Mouse (Mus musculus) midbrain, embryonic 11.5 days (tissue): ENCODE results near the gene Rps11. TPM values are rescaled to one million over a fixed set of nuclear protein-coding genes. Genes with fewer than 3 reads are reported as not detected.

Source experiments
- ATAC-seq: fragments of 200-750 bp; cut with Nextera tagmentation; 2 replicates; pipeline ENCODE4 v1.8.0; 2017; ENCODE audit warnings: moderate TSS enrichment, moderate library complexity; ENCODE audit not compliant: low FRiP score
- DNase-seq: peaks from one replicate; pipeline ENCODE4 v3.0.0; 2015; ENCODE audit warnings: low spot score; ENCODE audit errors: missing footprints
- H3K27ac ChIP-seq: fragments of 300-500 bp; sonication (generic); 2 replicates; pipeline ENCODE4 v1.5.1; 2014; ENCODE audit warnings: low read depth, low read length
- H3K27me3 ChIP-seq: fragments of 300-500 bp; sonication (generic); 2 replicates; pipeline ENCODE4 v1.6.1; 2014; ENCODE audit warnings: mild to moderate bottlenecking, low read length, moderate library complexity, mixed read lengths; ENCODE audit not compliant: control insufficient read depth, insufficient read depth
- H3K36me3 ChIP-seq: fragments of 300-500 bp; sonication (generic); 2 replicates; pipeline ENCODE4 v1.6.1; 2014; ENCODE audit warnings: mild to moderate bottlenecking, low read length, moderate library complexity, mixed read lengths; ENCODE audit not compliant: control insufficient read depth, insufficient read depth
- H3K4me1 ChIP-seq: fragments of 300-500 bp; sonication (generic); 2 replicates; pipeline ENCODE4 v1.6.1; 2014; ENCODE audit warnings: low read length; ENCODE audit not compliant: control insufficient read depth, insufficient read depth
- H3K4me2 ChIP-seq: fragments of 300-500 bp; sonication (generic); 2 replicates; pipeline ENCODE4 v1.6.1; 2014; ENCODE audit warnings: mild to moderate bottlenecking, moderate library complexity
- H3K4me3 ChIP-seq: fragments of 300-500 bp; sonication (generic); 2 replicates; pipeline ENCODE4 v1.5.1; 2014; ENCODE audit warnings: low read depth, low read length
- H3K9ac ChIP-seq: fragments of 300-500 bp; sonication (generic); 2 replicates; pipeline ENCODE4 v1.6.1; 2014; ENCODE audit warnings: low read length
- H3K9me3 ChIP-seq: fragments of 300-500 bp; sonication (generic); 2 replicates; pipeline ENCODE4 v1.6.1; 2016; ENCODE audit warnings: low read length; ENCODE audit not compliant: control insufficient read depth
- WGBS: fragments of 180-500 bp; shearing (Covaris S2); extraction: QIAGEN DNeasy Blood & Tissue Kit; methylation state at CpG from one replicate; pipeline ENCODE4 v1.1.7; 2014; 5-methylcytosine and 5-hydroxymethylcytosine counted together
- polyA plus RNA-seq: library from polyadenylated mRNA; unstranded; fragments of >200 nt; fragmentation: Nextera tagmentation; extraction: Ambion mirVana; gene quantifications from 2 replicates; pipeline ENCODE4 v1.2.1, GENCODE M21; 2014

The Rps11 gene
- polyA plus RNA-seq, 1 experiment from 2014 or later = 1,392 TPM

DNA sequence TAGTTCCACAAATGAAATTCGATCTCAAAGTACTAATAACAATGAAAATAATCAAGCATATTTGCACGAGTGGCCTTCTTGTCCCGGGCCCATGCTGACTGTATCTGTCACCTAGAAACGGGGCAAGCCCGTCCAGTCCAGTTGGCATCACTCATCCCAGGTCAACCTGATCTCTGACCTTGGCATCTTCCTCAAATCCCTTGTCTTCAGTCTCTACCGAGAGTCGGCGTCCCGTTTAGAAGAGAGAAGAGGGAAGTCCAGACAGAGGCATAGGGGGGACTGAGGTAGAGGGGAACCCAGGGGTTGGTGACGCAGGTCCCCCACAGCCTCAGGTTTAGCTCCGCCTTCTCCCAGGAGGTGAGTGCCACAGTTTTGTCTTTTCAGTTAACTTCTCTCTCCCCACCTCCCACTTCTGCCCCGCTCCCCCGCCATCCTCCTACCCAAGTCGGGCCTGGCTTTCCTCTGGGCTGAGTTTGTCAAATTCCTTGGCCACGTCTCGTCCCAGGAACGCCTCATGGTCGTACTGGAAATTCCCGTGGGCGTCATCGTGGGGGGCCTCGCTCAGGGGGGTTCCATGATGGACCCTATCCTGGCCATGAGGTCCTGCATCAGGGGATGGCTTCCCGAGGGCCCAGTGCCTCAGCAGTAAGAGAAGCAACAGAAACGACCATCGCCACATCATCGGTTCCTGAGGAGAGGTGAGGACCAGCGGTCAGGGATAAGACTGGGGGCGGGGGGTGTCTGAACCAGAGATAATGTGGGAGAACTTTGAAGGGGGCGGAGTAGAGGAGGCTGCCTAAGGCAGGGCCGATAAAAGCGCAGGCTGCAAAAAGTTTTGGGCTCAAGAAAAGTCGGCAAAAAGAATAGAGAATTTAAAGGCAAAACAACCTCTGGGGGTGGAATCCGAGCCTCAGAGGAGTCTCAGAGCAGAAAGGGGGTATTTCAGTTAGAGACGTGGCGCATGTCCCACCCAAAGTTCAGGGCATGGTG lies 32.9 kb downstream of the Rps11 start:
- H3K4me1 ChIP-seq = peaks cover 9% of the 10 kb centered on the region
- H3K4me3 ChIP-seq = peak overlapping the region; percentile 44
- H3K27me3 ChIP-seq = no peaks in the 10 kb centered on the region; the same call in 1 of the 2 replicates
- DNase-seq = peak; percentile 88
- H3K9me3 ChIP-seq = no peaks in the 10 kb centered on the region
- peak; percentile 36 for ATAC-seq
- 15% methylated on average over 35 of the region's 35 CpGs for WGBS
- no peaks in the 10 kb centered on the region; the same call in 1 of the 2 replicates for H3K36me3 ChIP-seq
- H3K9ac ChIP-seq = peak overlapping the region; percentile 56
- no peak overlapping the region for H3K27ac ChIP-seq
- H3K4me2 ChIP-seq = peak overlapping the region; percentile 64

DNA sequence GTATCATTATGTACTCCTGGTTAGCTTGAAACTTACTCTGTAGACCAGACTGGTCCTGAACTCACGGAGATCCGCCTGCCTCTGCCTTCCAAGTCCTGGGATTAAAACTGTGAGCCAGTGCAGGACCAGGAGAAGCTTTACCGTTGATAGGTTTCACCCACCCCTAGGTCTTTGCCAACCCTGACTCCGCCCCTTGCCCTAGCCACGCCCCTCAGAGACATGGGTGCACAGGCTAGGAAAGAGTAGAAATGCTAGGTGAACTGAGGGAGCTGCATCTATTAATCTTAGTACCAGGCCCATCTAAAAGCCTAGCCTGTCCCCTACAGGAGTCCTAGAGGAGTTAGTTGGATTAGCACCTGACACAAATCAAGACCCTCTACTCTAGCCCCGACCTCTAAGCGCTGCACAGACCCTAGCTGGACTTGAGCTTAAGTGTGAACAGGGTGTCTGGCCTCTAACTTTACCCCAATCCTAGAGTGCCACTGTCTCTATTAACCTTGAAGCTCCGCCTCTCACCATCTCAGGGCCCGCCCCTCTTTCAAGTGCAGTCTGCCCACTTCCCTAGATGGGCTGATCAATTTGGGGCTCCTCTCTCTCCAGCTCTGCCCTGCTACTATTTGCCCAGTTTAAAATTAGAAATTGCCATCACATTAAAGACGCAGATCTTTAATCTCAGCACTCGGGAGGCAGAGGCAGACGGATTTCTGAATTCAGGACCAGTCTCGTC lies 33.8 kb downstream of the Rps11 start:
- Histone ChIP-seq H3K4me1 (peaks cover 9% of the 10 kb centered on the region), H3K27me3 (no peaks in the 10 kb centered on the region; the same call in 1 of the 2 replicates), H3K4me3 (no peak overlapping the region), H3K27ac (no peak overlapping the region), H3K4me2 (no peak overlapping the region), H3K9me3 (no peaks in the 10 kb centered on the region), H3K9ac (no peak overlapping the region), H3K36me3 (peaks cover 3% of the 10 kb centered on the region; the same call in 1 of the 2 replicates)
- DNase-seq (no peak), ATAC-seq (no peak)
- WGBS = 81% methylated on average over 13 of the region's 13 CpGs

DNA sequence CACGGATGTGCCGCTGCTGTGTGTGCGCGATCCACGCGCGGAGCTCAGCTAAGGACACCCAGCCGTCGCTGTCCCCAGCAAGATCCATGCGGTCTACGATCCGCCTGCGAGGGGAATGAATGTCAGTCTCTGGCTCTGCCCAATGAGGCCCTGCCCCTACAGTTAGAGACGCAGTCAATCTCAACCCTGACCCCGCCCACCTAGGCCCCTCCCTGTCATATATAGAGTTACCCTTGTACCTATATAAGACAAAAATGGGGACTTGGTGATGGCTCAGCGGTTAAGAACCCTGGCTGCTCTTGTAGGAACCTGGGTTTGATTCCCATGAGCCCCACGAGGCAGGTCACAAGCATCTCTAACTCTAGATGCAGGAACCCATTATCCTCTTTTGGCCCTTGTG lies 35.6 kb downstream of the Rps11 start:
- ATAC-seq = no peak
- 95% methylated on average over 17 of the region's 17 CpGs for WGBS
- Histone ChIP-seq H3K9me3 (no peaks in the 10 kb centered on the region), H3K36me3 (peaks cover 5% of the 10 kb centered on the region; the same call in 1 of the 2 replicates), H3K27me3 (no peaks in the 10 kb centered on the region; the same call in 1 of the 2 replicates), H3K4me1 (peaks cover 9% of the 10 kb centered on the region), H3K4me3 (no peak overlapping the region), H3K4me2 (no peak overlapping the region), H3K9ac (no peak overlapping the region), H3K27ac (no peak overlapping the region)
- DNase-seq = no peak

DNA sequence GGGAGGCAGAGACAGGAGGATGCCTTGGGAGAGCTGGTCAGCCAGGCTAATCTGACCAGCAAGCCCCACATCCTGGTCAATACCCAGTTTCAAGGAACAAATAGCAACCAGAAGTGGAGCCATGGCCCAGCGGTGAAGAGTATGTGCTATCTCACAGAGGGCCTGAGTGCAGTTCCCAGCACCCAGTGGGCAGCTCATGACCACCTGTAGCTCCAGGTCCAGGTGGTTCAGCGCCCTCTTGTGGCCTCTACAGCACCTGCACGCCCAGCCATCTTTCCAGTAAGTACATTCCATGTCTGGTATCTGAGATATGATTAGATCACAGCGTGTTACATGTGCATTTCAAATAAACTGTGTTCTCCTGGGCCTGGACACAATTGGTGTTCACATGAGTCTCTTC lies 38.2 kb downstream of the Rps11 start:
- 75% methylated on average over 4 of the region's 4 CpGs for WGBS
- ATAC-seq = no peak

DNA sequence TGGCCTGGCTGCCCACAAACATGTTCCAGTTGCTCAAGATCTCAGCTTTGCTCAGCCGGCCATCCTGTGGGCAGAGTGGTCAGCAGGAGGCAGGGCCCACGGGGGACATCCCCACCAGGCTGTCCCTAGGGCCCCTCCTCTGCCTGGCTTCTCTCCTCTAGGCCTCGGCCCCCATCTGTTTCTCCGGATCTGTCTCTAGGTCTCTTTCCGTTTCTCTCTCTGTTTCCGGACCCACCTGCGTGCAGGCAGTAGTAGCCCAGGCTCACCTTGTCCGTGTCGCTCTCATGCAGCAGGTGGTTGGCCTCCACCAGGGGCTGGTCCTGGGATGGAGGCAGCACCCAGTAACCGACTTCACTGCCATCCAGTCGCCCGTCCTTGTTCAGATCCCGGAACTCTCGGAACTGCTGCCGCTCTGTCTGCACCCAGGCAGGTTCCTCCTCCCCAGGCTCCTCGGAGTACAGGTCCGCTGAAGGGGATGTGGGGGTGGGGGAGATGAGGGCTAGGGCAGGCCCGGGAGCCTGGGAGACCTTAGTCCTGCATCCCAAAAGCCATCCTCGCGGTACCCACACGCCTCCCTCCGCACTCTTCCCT lies 40.8 kb downstream of the Rps11 start:
- ATAC-seq (no peak), DNase-seq (no peak)
- Histone ChIP-seq H3K27me3 (no peaks in the 10 kb centered on the region), H3K4me1 (no peaks in the 10 kb centered on the region), H3K9ac (no peak overlapping the region), H3K9me3 (no peaks in the 10 kb centered on the region), H3K4me3 (no peak overlapping the region), H3K36me3 (peaks cover 5% of the 10 kb centered on the region; the same call in 1 of the 2 replicates), H3K4me2 (no peak overlapping the region), H3K27ac (no peak overlapping the region)
- WGBS = 87% methylated on average over 21 of the region's 22 CpGs

More for the DNA sequence above, 38.2 kb downstream of the Rps11 start:
- no peak overlapping the region for H3K9ac ChIP-seq
- no peaks in the 10 kb centered on the region for H3K9me3 ChIP-seq
- no peak overlapping the region for H3K27ac ChIP-seq
- peaks cover 2% of the 10 kb centered on the region for H3K4me1 ChIP-seq
- DNase-seq = no peak
- H3K4me2 ChIP-seq = no peak overlapping the region
- H3K4me3 ChIP-seq = no peak overlapping the region
- peaks cover 5% of the 10 kb centered on the region; the same call in 1 of the 2 replicates for H3K36me3 ChIP-seq
- H3K27me3 ChIP-seq = no peaks in the 10 kb centered on the region; the same call in 1 of the 2 replicates

DNA sequence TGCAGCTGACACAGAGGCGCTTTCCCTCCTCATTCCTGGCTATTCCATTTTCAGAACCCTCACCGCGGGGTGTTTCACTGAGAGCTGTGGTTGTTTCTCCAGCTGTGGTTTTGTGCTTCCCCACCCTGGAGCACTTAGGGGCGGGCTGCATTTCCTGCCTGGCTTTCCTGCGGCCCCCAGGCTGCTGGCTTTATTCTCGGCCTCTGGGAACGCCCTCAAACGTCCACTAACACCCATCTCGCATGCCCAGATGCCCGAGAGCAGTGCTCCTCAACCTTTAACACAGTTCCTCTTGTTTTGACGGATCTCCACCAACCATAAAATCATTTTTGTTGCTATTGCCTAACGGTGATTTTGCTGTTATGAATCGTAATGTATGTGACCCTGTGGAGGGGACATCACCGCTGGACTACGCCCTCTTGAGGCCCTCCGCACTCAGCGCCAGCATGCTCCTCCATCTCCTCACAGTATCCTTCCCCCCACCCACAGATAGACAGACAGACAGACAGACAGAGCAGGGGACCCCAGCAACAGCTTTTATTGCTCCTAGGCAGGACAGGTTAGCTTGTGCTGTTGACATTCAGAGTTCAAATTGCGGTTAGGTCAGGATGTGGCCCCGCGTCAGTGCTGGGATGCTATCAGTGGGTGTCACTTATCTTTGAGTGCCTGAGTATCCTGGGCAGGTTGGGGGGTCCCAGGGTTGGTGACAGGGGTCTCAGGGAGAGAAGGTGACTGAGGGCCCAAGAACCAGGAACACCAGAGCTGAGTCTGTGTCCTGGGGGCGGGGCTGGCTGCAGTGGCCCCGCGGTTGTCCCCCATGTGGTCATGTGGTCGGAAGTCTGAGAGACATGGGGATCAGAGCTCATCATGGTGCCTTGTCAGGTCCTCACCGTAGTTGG lies 41.6 kb downstream of the Rps11 start:
- Histone ChIP-seq H3K4me3 (no peak overlapping the region), H3K9ac (no peak overlapping the region), H3K27ac (no peak overlapping the region), H3K4me1 (no peaks in the 10 kb centered on the region), H3K4me2 (no peak overlapping the region), H3K36me3 (peaks cover 5% of the 10 kb centered on the region; the same call in 1 of the 2 replicates), H3K27me3 (no peaks in the 10 kb centered on the region), H3K9me3 (no peaks in the 10 kb centered on the region)
- DNase-seq (peak; percentile 77), ATAC-seq (no peak)
- WGBS = 79% methylated on average over 25 of the region's 25 CpGs

DNA sequence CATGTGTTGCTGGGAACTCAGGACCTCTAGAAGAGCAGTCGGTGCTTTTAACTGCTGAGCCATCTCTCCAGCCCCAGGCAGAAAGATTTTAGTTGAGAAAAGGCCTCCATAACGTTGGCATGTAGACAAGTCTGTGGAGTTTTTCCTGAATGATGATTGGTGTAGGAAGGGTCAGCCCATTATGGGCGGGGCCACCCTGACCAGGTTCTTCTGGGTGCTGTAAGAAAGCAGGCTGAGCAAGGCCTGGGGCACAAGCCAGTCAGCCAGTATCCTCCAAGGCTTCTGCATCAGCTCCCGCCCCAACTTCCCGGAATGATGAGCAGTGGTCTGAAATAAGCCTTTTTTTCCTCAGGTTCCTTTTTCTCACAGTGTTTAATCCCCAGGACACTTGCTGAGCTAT lies 43.2 kb downstream of the Rps11 start:
- Histone ChIP-seq H3K4me3 (no peak overlapping the region), H3K4me2 (no peak overlapping the region), H3K9ac (no peak overlapping the region), H3K27ac (no peak overlapping the region), H3K36me3 (peaks cover 6% of the 10 kb centered on the region), H3K9me3 (no peaks in the 10 kb centered on the region), H3K27me3 (no peaks in the 10 kb centered on the region), H3K4me1 (no peaks in the 10 kb centered on the region)
- ATAC-seq = no peak
- WGBS = 47% methylated on average over 5 of the region's 5 CpGs
- DNase-seq = no peak

DNA sequence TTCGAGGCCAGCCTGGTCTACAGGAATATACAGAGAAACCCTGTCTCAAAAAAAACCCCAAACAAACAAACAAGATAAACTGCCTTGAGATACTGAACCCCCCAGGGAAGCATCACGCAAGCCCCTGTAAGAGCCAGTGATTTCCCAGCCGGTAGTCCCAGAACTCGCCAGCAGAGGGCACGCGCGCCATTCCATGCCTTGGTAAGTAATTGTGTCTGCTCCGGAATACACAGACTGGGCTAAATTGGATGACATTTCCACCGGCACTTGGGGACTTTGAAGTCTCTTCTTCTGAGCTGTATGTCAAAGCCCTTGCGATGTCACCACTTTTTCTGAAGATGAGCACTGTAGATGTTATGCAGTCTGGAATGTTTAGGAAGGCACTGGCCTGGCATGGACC lies 44.4 kb downstream of the Rps11 start:
- 3% methylated on average over 10 of the region's 10 CpGs for WGBS
- Histone ChIP-seq H3K9me3 (no peaks in the 10 kb centered on the region), H3K36me3 (peaks cover 6% of the 10 kb centered on the region; the same call in 1 of the 2 replicates), H3K27me3 (no peaks in the 10 kb centered on the region), H3K4me3 (no peak overlapping the region), H3K4me2 (no peak overlapping the region), H3K9ac (no peak overlapping the region), H3K4me1 (no peaks in the 10 kb centered on the region), H3K27ac (no peak overlapping the region)
- ATAC-seq (peak; percentile 49; the same call in 1 of the 2 replicates), DNase-seq (peak; percentile 100)
